13 mouse cellular contexts compared by ENCODE assay signal in the genomic region with DNA sequence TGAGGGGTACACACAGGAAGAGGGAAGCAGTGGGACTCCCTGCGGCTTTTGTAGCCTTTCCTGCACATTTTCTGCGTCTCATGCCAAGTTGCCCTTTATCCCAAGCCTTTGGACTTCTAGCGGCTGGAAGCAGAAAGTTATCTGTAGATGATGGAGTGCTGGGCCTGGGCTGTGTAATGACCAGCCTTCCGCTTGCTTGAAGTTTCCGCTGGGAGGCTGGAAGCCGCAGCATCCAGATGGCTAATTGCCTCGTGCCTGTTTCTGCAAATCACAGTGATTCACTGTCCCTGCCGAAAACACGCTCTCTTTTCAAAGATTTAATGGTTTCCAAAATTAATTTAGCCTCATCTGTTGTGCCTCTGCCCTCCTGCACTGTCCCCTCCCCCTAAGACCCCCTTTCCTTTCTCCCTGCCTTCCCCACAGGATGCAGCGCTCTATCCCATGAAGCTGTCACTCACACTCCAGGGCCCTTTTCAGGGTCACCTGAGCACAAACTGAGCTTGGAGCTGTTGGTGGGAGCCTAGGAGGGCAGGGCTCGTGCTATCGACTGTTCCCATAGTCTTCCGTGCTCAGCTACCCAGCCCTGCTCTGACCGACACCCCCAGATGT. TPM values are rescaled to one million over a fixed set of nuclear protein-coding genes. Genes with fewer than 3 reads are reported as not detected.
DNase-seq lines count a peak whose midpoint lies in the region; ATAC-seq and TF ChIP-seq lines count a peak whose summit lies in the region.
"Had no signal": no experiment of that assay in that cellular context is flagged by ENCODE, and none has a peak within 500 bp of the region (broad histone marks: within the 10 kb centered on the region; RNA-seq: fewer than 3 reads in every experiment).

No protein-coding gene starts in this region.

- H3K9me3 ChIP-seq in kidney, embryonic 14.5 days (ENCODE audit: control insufficient read depth, low read length): no peaks in the 10 kb centered on the region
- no peaks in the 10 kb centered on the region for H3K9me3 ChIP-seq in limb, embryonic 11.5 days (ENCODE audit: control insufficient read depth, low read length)
- H3K9me3 ChIP-seq: embryonic facial prominence, embryonic 13.5 days had no signal

- H3K4me2 ChIP-seq in kidney, embryonic 14.5 days (replicated peaks; ENCODE audit: low read depth, low read length): no peak overlapping the region
- H3K4me2 ChIP-seq in limb, embryonic 11.5 days (ENCODE audit: low read depth, severe bottlenecking): no peak overlapping the region
- H3K4me2 ChIP-seq: embryonic facial prominence, embryonic 13.5 days; heart, embryonic 15.5 days had no signal

- no peak for TF ChIP-seq POLR2A in kidney, adult 2 months (IDR thresholded peaks at IDR 0.05; ENCODE audit: low read depth, low read length)

- 39% methylated on average over 14 of the region's 14 CpGs for WGBS in kidney, embryonic 14.5 days
- 71% methylated on average over 14 of the region's 14 CpGs for WGBS in kidney, adult 2 months
- WGBS in limb, embryonic 11.5 days: 30% methylated on average over 14 of the region's 14 CpGs

- no peak for TF ChIP-seq CTCF in kidney, adult 2 months (conservative IDR thresholded peaks at IDR 0.05; ENCODE audit: insufficient read depth, insufficient read length, low read depth, low read length)

- H3K4me1 ChIP-seq in kidney, embryonic 14.5 days (ENCODE audit: control insufficient read depth, insufficient read depth, low read length): peaks cover 15% of the 10 kb centered on the region
- peaks cover 3% of the 10 kb centered on the region; the same call in 1 of the 2 replicates for H3K4me1 ChIP-seq in kidney, adult 2 months (ENCODE audit: control insufficient read depth, insufficient read depth, low read length)
- peaks cover 11% of the 10 kb centered on the region; the same call in 1 of the 2 replicates for H3K4me1 ChIP-seq in limb, embryonic 11.5 days (ENCODE audit: control insufficient read depth, insufficient read depth, low read length)
- H3K4me1 ChIP-seq: embryonic facial prominence, embryonic 13.5 days; heart, embryonic 15.5 days had no signal

- no peaks in the 10 kb centered on the region for H3K27me3 ChIP-seq in kidney, embryonic 14.5 days (ENCODE audit: control insufficient read depth, insufficient read depth, low read length)
- no peaks in the 10 kb centered on the region for H3K27me3 ChIP-seq in kidney, adult 2 months (replicated peaks; ENCODE audit: control insufficient read depth, insufficient read depth, low read length)
- no peaks in the 10 kb centered on the region for H3K27me3 ChIP-seq in limb, embryonic 11.5 days (ENCODE audit: control insufficient read depth, insufficient read depth, low read length)
- H3K27me3 ChIP-seq: embryonic facial prominence, embryonic 13.5 days; heart, embryonic 15.5 days had no signal

- DNase-seq in kidney, adult 2 months: no peak
- peak; percentile 85 for DNase-seq in MN1 (ENCODE audit: low spot score)
- peak; percentile 80 for DNase-seq in brain, adult 2 months (ENCODE audit: low read depth, low spot score)
- DNase-seq in limb, embryonic 11.5 days (ENCODE audit: low spot score): peak; percentile 54
- no peak for DNase-seq in testis, postnatal 14 days (ENCODE audit: low spot score)
- no peak for DNase-seq in adrenal gland, postnatal 36 days
- DNase-seq: gastrocnemius, postnatal 14 days; kidney, postnatal 36 days; lung, postnatal 10 days had no signal

- H3K27ac ChIP-seq in kidney, embryonic 14.5 days (ENCODE audit: low read depth, low read length): 0 out of 2 replicates have a peak overlapping the region, but pooled peaks have one; percentile 6
- no peak overlapping the region for H3K27ac ChIP-seq in kidney, adult 2 months (ENCODE audit: insufficient read depth, low read depth, low read length)
- H3K27ac ChIP-seq in limb, embryonic 11.5 days (replicated peaks; ENCODE audit: low read depth, low read length): no peak overlapping the region
- H3K27ac ChIP-seq: embryonic facial prominence, embryonic 13.5 days; heart, embryonic 15.5 days had no signal

- H3K4me3 ChIP-seq in kidney, embryonic 14.5 days (ENCODE audit: low read length): no peak overlapping the region
- H3K4me3 ChIP-seq in kidney, adult 2 months (ENCODE audit: insufficient read depth, low read depth, low read length): no peak overlapping the region
- H3K4me3 ChIP-seq in limb, embryonic 11.5 days (ENCODE audit: low read depth, low read length): no peak overlapping the region
- H3K4me3 ChIP-seq: embryonic facial prominence, embryonic 13.5 days; heart, embryonic 15.5 days had no signal

- H3K9ac ChIP-seq in kidney, embryonic 14.5 days (ENCODE audit: low read depth, low read length): no peak overlapping the region
- no peak overlapping the region for H3K9ac ChIP-seq in limb, embryonic 11.5 days (ENCODE audit: low read length)
- H3K9ac ChIP-seq: embryonic facial prominence, embryonic 13.5 days; heart, embryonic 15.5 days had no signal

- H3K36me3 ChIP-seq in kidney, embryonic 14.5 days (ENCODE audit: control insufficient read depth, insufficient read depth, low read length): no peaks in the 10 kb centered on the region
- H3K36me3 ChIP-seq in kidney, adult 2 months (ENCODE audit: control insufficient read depth, insufficient read depth, low read length): no peaks in the 10 kb centered on the region
- no peaks in the 10 kb centered on the region for H3K36me3 ChIP-seq in limb, embryonic 11.5 days (ENCODE audit: control insufficient read depth, insufficient read depth, low read length)
- H3K36me3 ChIP-seq: embryonic facial prominence, embryonic 13.5 days; heart, embryonic 15.5 days had no signal

- ATAC-seq in kidney, embryonic 14.5 days (ENCODE audit: low FRiP score, low TSS enrichment): peak; percentile 54
- ATAC-seq in limb, embryonic 11.5 days (ENCODE audit: insufficient number of reproducible peaks, low FRiP score, low TSS enrichment, low read depth): no peak
- ATAC-seq: midbrain, embryonic 16.5 days had no signal

RNA-seq across cellular contexts. Expression of a gene that starts 6.9 kb away (rescaled TPM):
- polyA plus RNA-seq in kidney, embryonic 14.5 days (2014; fragmentation: Nextera tagmentation; extraction: Ambion mirVana): 253 and 349 TPM in 2 replicates
- 24.1 and 34.3 TPM in 2 replicates for polyA plus RNA-seq in kidney, adult 2 months (2012; rRNA removed)
- polyA plus RNA-seq in limb, embryonic 11.5 days (2014; fragmentation: Nextera tagmentation; extraction: Ambion mirVana): 254 and 258 TPM in 2 replicates
- total RNA-seq in adrenal gland, postnatal 36 days (2021): 100 to 1,000 TPM; 292 to 420 TPM

Comparison
In these comparisons a context has a peak if more than half of its experiments do, and no peak if none do; other contexts are left out.
1. DNase-seq: peak in MN1 (single experiment), brain, adult 2 months (single experiment) and limb, embryonic 11.5 days (single experiment); none in kidney, adult 2 months (single experiment), testis, postnatal 14 days (single experiment) and adrenal gland, postnatal 36 days (0 of 2).